Mouse (Mus musculus): ENCODE results near the gene Veph1.
A peak's percentile ranks its signal among the peaks of the same experiment; 100 is the strongest.
"Not testable (repeated sequence)": the region's sequence is repeated elsewhere in the genome, so short reads cannot be mapped to it uniquely, and the experiment has no call there.

The Veph1 gene

GRCm38 (mm10) chr3:66296545-66296944, at the start of gene Veph1:
Gene Veph1 (minus strand): TSS chr3:66296837.
- peak; percentile 75 to 77 for DNase-seq

- no peak for DNase-seq
Measured at GRCm38 (mm10) chr3:66340742-66341141, 44.1 kb upstream of the Veph1 start.

- DNase-seq: no peak
Measured at GRCm38 (mm10) chr3:66332401-66332729, 35.7 kb upstream of the Veph1 start.

GRCm38 (mm10) chr3:66331592-66332400, 35.2 kb upstream of the Veph1 start:
- peak; percentile 36 to 42 for DNase-seq

GRCm38 (mm10) chr3:66330896-66331579, 34.4 kb upstream of the Veph1 start:
- no peak for DNase-seq

- no peak for DNase-seq
Measured at GRCm38 (mm10) chr3:66325962-66326834, 29.6 kb upstream of the Veph1 start.

- no peak for DNase-seq
Measured at GRCm38 (mm10) chr3:66325486-66325951, 28.9 kb upstream of the Veph1 start.

- no peak for DNase-seq
Measured at GRCm38 (mm10) chr3:66314793-66315715, 18.4 kb upstream of the Veph1 start.

- DNase-seq: no peak
Measured at GRCm38 (mm10) chr3:66310586-66310985, 13.9 kb upstream of the Veph1 start.

- DNase-seq: no peak
Measured at GRCm38 (mm10) chr3:66309531-66309930, 12.9 kb upstream of the Veph1 start.

GRCm38 (mm10) chr3:66295236-66295635, 1.4 kb downstream of the Veph1 start:
- no peak for DNase-seq

- peak; percentile 33 to 57 for DNase-seq
Measured at GRCm38 (mm10) chr3:66294729-66295128, 1.9 kb downstream of the Veph1 start.

- DNase-seq: peak; percentile 87 to 88
Measured at GRCm38 (mm10) chr3:66292356-66292946, 4.2 kb downstream of the Veph1 start.

- no peak for DNase-seq
Measured at GRCm38 (mm10) chr3:66263270-66263669, 33.4 kb downstream of the Veph1 start.

- DNase-seq: peak in 1 of 2 experiments; percentile 1
Measured at GRCm38 (mm10) chr3:66262319-66262718, 34.3 kb downstream of the Veph1 start.

- no peak for DNase-seq
Measured at GRCm38 (mm10) chr3:66254504-66255105, 42.0 kb downstream of the Veph1 start.

GRCm38 (mm10) chr3:66251842-66252241, 44.8 kb downstream of the Veph1 start:
- no peak for DNase-seq

GRCm38 (mm10) chr3:66240476-66240875, 56.2 kb downstream of the Veph1 start:
- no peak for DNase-seq

GRCm38 (mm10) chr3:66236234-66236871, 60.3 kb downstream of the Veph1 start:
- not testable (repeated sequence) for DNase-seq

GRCm38 (mm10) chr3:66224931-66225537, 71.6 kb downstream of the Veph1 start:
- no peak for DNase-seq
